Mouse (Mus musculus) liver, adult 2 months (tissue): ENCODE measurements around the gene Scd1. TPM values are rescaled to one million over a fixed set of nuclear protein-coding genes. Genes with fewer than 3 reads are reported as not detected.
A peak's percentile ranks its signal among the peaks of the same experiment; 100 is the strongest.

Experiments used
- DNase-seq: peaks from one replicate; pipeline ENCODE4 v3.0.0-alpha.2; 2011; ENCODE audit warnings: low read depth, low spot score; ENCODE audit errors: extremely low read depth
- H3K27ac ChIP-seq: fragments of 200-500 bp; replicated peaks from 2 replicates; pipeline ENCODE4 v1.5.1; 2012; ENCODE audit warnings: low read depth, mild to moderate bottlenecking, control low read depth, inconsistent platforms, low read length; ENCODE audit not compliant: insufficient read depth
- H3K27me3 ChIP-seq: fragments of 200-500 bp; 2 replicates; pipeline ENCODE4 v1.6.1; 2012; ENCODE audit warnings: mild to moderate bottlenecking, moderate library complexity, low read length, inconsistent platforms; ENCODE audit not compliant: control insufficient read depth, insufficient read depth
- H3K36me3 ChIP-seq: fragments of 200-500 bp; 2 replicates; pipeline ENCODE4 v1.6.1; 2012; ENCODE audit warnings: low read length, inconsistent platforms; ENCODE audit not compliant: control insufficient read depth, insufficient read depth
- H3K4me1 ChIP-seq: fragments of 200-500 bp; 2 replicates; pipeline ENCODE4 v1.6.1; 2011; ENCODE audit warnings: low read length; ENCODE audit not compliant: control insufficient read depth, insufficient read depth
- H3K4me3 ChIP-seq: fragments of 200-500 bp; 2 replicates; pipeline ENCODE4 v1.5.1; 2011; ENCODE audit warnings: low read depth, mild to moderate bottlenecking, control low read depth, low read length, moderate library complexity; ENCODE audit not compliant: insufficient read depth
- H3K79me2 ChIP-seq: fragments of 200-500 bp; 2 replicates; pipeline ENCODE4 v1.6.1; 2012; ENCODE audit warnings: inconsistent platforms, mild to moderate bottlenecking, low read length, moderate library complexity; ENCODE audit not compliant: control insufficient read depth, insufficient read depth
- H3K9ac ChIP-seq: fragments of 200-500 bp; 2 replicates; pipeline ENCODE4 v1.6.1; 2012; ENCODE audit warnings: low read depth, mild to moderate bottlenecking, control low read depth, inconsistent platforms, low read length
- CTCF ChIP-seq: fragments of 200-500 bp; IDR thresholded peaks from 2 replicates; pipeline ENCODE4 v1.5.1; 2011; ENCODE audit warnings: low read depth, low read length, control low read depth
- POLR2A ChIP-seq: fragments of 200-500 bp; IDR thresholded peaks from 2 replicates; pipeline ENCODE4 v1.6.1; 2011; ENCODE audit warnings: low read length, control low read depth; ENCODE audit not compliant: insufficient read depth; ENCODE audit errors: extremely low read depth
- WGBS: fragments of 180-500 bp; shearing (Covaris S2); methylation state at CpG from one replicate; pipeline ENCODE4 v1.1.7; 2018; 5-methylcytosine and 5-hydroxymethylcytosine counted together
- polyA plus RNA-seq: library from polyadenylated mRNA; depleted of rRNA; stranded (reverse); fragments of >200 nt; gene quantifications from 2 replicates; pipeline ENCODE4 v1.2.3, GENCODE M21; 2012
- total RNA-seq: library from RNA; depleted of rRNA; stranded (reverse); fragments of >200 nt; gene quantifications from 2 replicates; pipeline ENCODE4 v1.2.3, GENCODE M21; 2014

Scd1 gene
- total and polyA plus RNA-seq, 2 experiments: 1,338 to 8,115 TPM

DNA sequence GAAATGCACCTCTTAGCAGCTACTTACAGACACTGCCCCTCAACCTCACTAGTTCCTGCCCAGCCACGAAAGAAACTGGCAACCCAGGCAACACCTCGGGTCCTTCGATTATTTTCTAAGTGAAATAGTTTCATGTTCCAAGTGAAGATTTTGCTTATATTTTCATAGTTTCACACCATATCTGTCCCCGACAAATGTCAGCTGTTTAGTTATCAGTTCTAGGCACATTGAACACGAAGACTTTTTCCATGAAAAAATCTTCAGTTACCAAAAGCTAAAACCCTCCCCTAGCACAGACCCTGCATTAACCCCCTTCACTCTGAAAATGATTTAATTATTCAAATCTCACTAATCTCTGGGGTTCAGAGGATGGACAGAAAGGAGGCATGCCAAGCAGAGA, 10.9 kb downstream of the Scd1 start:
- no peak for DNase-seq
- H3K36me3 ChIP-seq: peaks cover 16% of the 10 kb centered on the region
- 74% methylated on average over 5 of the region's 5 CpGs for WGBS
- H3K9ac ChIP-seq: no peak overlapping the region
- no peaks in the 10 kb centered on the region for H3K27me3 ChIP-seq
- H3K79me2 ChIP-seq: no peaks in the 10 kb centered on the region
- H3K27ac ChIP-seq: no peak overlapping the region
- no peak for TF ChIP-seq CTCF
- TF ChIP-seq POLR2A: no peak
- H3K4me3 ChIP-seq: no peak overlapping the region
- H3K4me1 ChIP-seq: peaks cover 16% of the 10 kb centered on the region

DNA sequence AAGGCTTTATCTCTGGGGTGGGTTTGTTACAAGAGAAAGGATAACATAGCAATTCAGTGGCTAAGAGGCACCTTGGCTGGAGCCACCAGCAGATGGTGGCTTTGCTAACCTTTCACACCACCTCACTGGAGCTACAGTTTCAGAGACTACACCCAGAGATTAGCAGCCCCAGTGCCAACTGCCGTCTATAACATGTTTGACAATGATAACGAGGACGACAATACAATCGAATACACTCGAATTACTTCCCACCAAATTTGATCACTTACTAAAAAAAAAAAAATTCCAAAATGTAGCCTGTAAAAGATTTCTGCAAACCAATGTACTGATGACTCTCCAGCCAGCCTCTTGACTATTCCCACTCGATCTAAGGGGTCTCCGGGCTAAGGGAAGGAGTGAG, 12.7 kb downstream of the Scd1 start:
- no peak for TF ChIP-seq CTCF
- no peak for TF ChIP-seq POLR2A
- WGBS: 69% methylated on average over 7 of the region's 7 CpGs
- Histone ChIP-seq H3K27ac (no peak overlapping the region), H3K4me3 (no peak overlapping the region), H3K36me3 (peaks cover 14% of the 10 kb centered on the region), H3K27me3 (no peaks in the 10 kb centered on the region), H3K4me1 (peaks cover 16% of the 10 kb centered on the region), H3K9ac (no peak overlapping the region), H3K79me2 (no peaks in the 10 kb centered on the region)
- no peak for DNase-seq

DNA sequence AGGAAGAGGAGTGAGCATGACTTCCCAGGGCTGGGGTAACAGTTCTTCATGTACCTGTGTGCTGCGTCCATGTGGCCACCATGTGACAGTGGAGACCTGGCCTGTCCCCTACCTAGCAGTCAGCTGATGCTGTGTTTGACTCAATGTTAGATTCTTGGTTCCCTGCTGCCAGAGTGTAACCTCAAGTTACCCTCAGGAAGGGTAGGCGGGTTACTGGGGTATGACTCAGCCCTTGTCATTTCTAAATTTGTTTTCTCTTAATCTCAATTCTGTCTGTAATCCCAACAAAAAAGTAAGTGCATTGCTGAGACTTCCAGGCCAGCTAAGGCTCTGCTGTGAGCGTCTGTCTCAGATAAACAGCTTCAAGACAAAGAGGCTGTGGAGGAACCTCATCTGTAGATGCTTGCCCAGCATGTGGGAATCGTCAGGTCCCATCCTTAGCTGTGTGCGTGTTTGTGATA, 13.7 kb downstream of the Scd1 start:
- no peak overlapping the region for H3K4me3 ChIP-seq
- 15% methylated on average over 5 of the region's 5 CpGs for WGBS
- H3K9ac ChIP-seq: no peak overlapping the region
- H3K27ac ChIP-seq: peak overlapping the region; percentile 69
- peaks cover 8% of the 10 kb centered on the region for H3K36me3 ChIP-seq
- peak; percentile 87 for DNase-seq
- TF ChIP-seq CTCF (0 out of 2 replicates have a peak, but pooled peaks have one; percentile 7), POLR2A (no peak)
- peaks cover 22% of the 10 kb centered on the region for H3K4me1 ChIP-seq
- no peaks in the 10 kb centered on the region for H3K27me3 ChIP-seq
- H3K79me2 ChIP-seq: no peaks in the 10 kb centered on the region

DNA sequence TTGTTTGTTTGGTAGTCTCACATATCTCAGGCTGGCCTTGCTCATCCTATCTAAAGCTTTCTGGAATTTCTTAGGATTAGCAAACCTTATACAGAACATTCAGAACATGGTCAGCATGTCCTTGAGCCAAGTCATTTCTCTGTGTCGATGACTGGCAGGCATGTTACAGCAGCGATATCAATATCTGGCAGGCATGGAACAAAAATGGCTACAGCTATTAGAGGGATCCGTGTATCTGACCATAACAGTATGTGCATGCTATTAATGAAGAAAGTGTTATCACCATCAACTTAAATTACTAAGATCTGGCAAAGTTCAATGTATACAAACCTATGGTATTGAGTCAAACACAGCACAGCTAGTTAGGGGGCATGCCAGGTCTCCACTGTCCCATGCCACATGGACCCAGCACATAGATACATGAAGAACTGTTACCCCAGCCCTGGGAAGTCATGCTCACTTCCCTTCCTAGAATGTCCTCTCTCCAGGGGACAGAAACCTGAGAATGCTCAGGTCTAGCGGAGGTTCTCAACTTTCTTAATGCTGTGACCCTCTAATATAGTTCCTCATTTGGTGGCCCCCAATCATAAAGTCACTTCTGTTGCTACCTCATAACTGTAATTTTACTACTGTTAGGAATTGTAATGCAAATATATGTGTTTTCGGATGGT, 15.2 kb downstream of the Scd1 start:
- Histone ChIP-seq H3K27ac (no peak overlapping the region), H3K4me3 (no peak overlapping the region), H3K9ac (no peak overlapping the region), H3K27me3 (no peaks in the 10 kb centered on the region), H3K36me3 (peaks cover 4% of the 10 kb centered on the region; the same call in 1 of the 2 replicates), H3K79me2 (no peaks in the 10 kb centered on the region), H3K4me1 (peaks cover 30% of the 10 kb centered on the region)
- 46% methylated on average over 5 of the region's 5 CpGs for WGBS
- no peak for TF ChIP-seq CTCF
- no peak for TF ChIP-seq POLR2A
- DNase-seq: no peak

DNA sequence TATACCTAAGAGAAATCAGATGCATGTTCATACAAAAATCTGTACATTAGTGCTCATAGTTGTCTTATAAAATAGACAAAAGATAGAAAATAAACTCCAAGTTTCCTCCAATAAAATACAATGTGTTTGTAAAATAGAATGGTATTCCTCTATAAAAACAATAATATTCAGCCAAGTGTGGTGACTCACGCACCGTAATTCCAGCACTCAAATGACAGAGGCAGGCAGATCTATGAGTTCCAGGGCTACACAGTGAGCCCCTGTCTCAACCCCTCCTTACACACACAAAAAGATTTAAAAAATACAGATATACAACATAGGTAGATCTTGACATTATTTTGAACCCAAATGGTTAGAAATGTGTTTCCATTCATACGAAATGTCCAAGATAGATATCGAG, 15.8 kb downstream of the Scd1 start:
- DNase-seq: no peak
- H3K27ac ChIP-seq: no peak overlapping the region
- TF ChIP-seq CTCF (no peak), POLR2A (no peak)
- no peaks in the 10 kb centered on the region for H3K27me3 ChIP-seq
- H3K9ac ChIP-seq: no peak overlapping the region
- WGBS: 77% methylated on average over 4 of the region's 4 CpGs
- H3K4me3 ChIP-seq: no peak overlapping the region
- H3K36me3 ChIP-seq: peaks cover under 1% of the 10 kb centered on the region; the same call in 1 of the 2 replicates
- H3K79me2 ChIP-seq: no peaks in the 10 kb centered on the region
- H3K4me1 ChIP-seq: peaks cover 29% of the 10 kb centered on the region

DNA sequence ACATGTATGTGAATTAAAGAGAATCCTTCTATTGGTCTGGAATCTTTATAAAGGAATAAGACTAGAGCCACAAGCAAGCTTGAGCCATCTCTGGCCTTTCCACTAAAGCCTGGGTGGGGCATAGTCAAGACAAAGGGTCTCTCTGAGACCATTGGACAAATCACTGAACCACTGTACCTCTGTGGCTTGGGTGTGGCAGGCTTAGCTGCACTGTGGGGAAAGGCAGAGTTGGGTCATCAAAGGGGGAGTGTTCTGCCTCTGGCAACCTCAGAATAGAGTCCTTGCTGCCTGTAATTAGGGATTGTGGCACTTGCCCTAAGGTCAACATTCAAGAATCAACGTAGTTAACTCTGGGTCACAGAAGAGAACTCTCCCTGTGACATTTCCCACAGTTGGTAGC, 18.2 kb downstream of the Scd1 start:
- Histone ChIP-seq H3K36me3 (no peaks in the 10 kb centered on the region), H3K27me3 (no peaks in the 10 kb centered on the region), H3K27ac (peak overlapping the region; percentile 84), H3K79me2 (no peaks in the 10 kb centered on the region), H3K9ac (no peak overlapping the region), H3K4me3 (no peak overlapping the region), H3K4me1 (peaks cover 33% of the 10 kb centered on the region)
- WGBS: 12% methylated on average over 1 of the region's 1 CpGs
- TF ChIP-seq POLR2A (no peak), CTCF (no peak)
- DNase-seq: peak; percentile 82
